Mouse (Mus musculus): ENCODE measurements at regions not wholly inside any gene's neighbourhood (a gene's known extent, or its start where the extent isn't known, plus 50 kb on each side); places are given as distances from the start of the nearest gene placed in this dataset.

- Histone ChIP-seq H3ac (ENCODE audit: control insufficient read depth, insufficient read length, low read depth) (no peak overlapping the region), H3K36me3 (ENCODE audit: control insufficient read depth, insufficient read depth) (no peaks in the 10 kb centered on the region), H3K79me3 (ENCODE audit: low read depth) (no peaks in the 10 kb centered on the region), H3K4me3 (ENCODE audit: insufficient read depth, poor library complexity, severe bottlenecking) (no peak overlapping the region), H3K27me3 (ENCODE audit: control insufficient read depth, insufficient read depth, insufficient read length) (no peaks in the 10 kb centered on the region), H3K79me2 (ENCODE audit: control insufficient read depth, insufficient read depth) (no peaks in the 10 kb centered on the region)
- no peak for TF ChIP-seq MYOD1 (IDR thresholded peaks at IDR 0.05; ENCODE audit: control insufficient read depth, insufficient read length, low read depth)
Observed at GRCm38 (mm10) chr7:37230641-37231347, 532.9 kb downstream of the Tshz3 start.

GRCm38 (mm10) chr7:37240832-37241231 is 532.6 kb downstream of the Zfp536 start:
- TF ChIP-seq CEBPB (IDR thresholded peaks at IDR 0.05; ENCODE audit: low read depth) (no peak), CTCF (IDR thresholded peaks at IDR 0.05; ENCODE audit: control insufficient read depth, insufficient read depth, insufficient read length) (no peak), MYOG (IDR thresholded peaks at IDR 0.05; ENCODE audit: control insufficient read depth, extremely low read depth, insufficient read length) (no peak), FOSL1 (IDR thresholded peaks at IDR 0.05; ENCODE audit: insufficient read depth, low read length, poor library complexity, severe bottlenecking) (no peak), USF1 (IDR thresholded peaks at IDR 0.05; ENCODE audit: low read depth) (no peak), MYOD1 (IDR thresholded peaks at IDR 0.05; ENCODE audit: control insufficient read depth, insufficient read length, low read depth) (no peak), MAX (IDR thresholded peaks at IDR 0.05) (no peak)
- Histone ChIP-seq H3K36me3 (ENCODE audit: control insufficient read depth, insufficient read depth) (no peaks in the 10 kb centered on the region), H3K79me3 (ENCODE audit: low read depth) (no peaks in the 10 kb centered on the region)

GRCm38 (mm10) chr7:37241781-37242180 is 531.7 kb downstream of the Zfp536 start:
- Histone ChIP-seq H3K79me2 (ENCODE audit: control insufficient read depth, insufficient read depth) (no peaks in the 10 kb centered on the region), H3K79me3 (ENCODE audit: low read depth) (no peaks in the 10 kb centered on the region), H3K4me3 (ENCODE audit: insufficient read depth, poor library complexity, severe bottlenecking) (no peak overlapping the region), H3ac (ENCODE audit: control insufficient read depth, insufficient read length, low read depth) (no peak overlapping the region), H3K36me3 (ENCODE audit: control insufficient read depth, insufficient read depth) (no peaks in the 10 kb centered on the region), H3K27me3 (ENCODE audit: control insufficient read depth, insufficient read depth, insufficient read length) (no peaks in the 10 kb centered on the region)
- TF ChIP-seq MYOG (IDR thresholded peaks at IDR 0.05; ENCODE audit: control insufficient read depth, extremely low read depth, insufficient read length) = no peak
- no peak for TF ChIP-seq MYOD1 (IDR thresholded peaks at IDR 0.05; ENCODE audit: control insufficient read depth, insufficient read length, low read depth)
- TF ChIP-seq CEBPB (IDR thresholded peaks at IDR 0.05; ENCODE audit: low read depth) = no peak
- TF ChIP-seq FOSL1 (IDR thresholded peaks at IDR 0.05; ENCODE audit: insufficient read depth, low read length, poor library complexity, severe bottlenecking) = no peak
- no peak for TF ChIP-seq USF1 (IDR thresholded peaks at IDR 0.05; ENCODE audit: low read depth)
- no peak for TF ChIP-seq CTCF (IDR thresholded peaks at IDR 0.05; ENCODE audit: control insufficient read depth, insufficient read depth, insufficient read length)
- TF ChIP-seq MAX (IDR thresholded peaks at IDR 0.05) = no peak

More at GRCm38 (mm10) chr7:37240832-37241231, 532.6 kb downstream of the Zfp536 start:
- no peak overlapping the region for H3ac ChIP-seq (ENCODE audit: control insufficient read depth, insufficient read length, low read depth)
- H3K79me2 ChIP-seq (ENCODE audit: control insufficient read depth, insufficient read depth) = no peaks in the 10 kb centered on the region
- H3K4me3 ChIP-seq (ENCODE audit: insufficient read depth, poor library complexity, severe bottlenecking) = no peak overlapping the region
- H3K27me3 ChIP-seq (ENCODE audit: control insufficient read depth, insufficient read depth, insufficient read length) = no peaks in the 10 kb centered on the region

- TF ChIP-seq FOSL1 (IDR thresholded peaks at IDR 0.05; ENCODE audit: insufficient read depth, low read length, poor library complexity, severe bottlenecking) (no peak), CTCF (IDR thresholded peaks at IDR 0.05; ENCODE audit: control insufficient read depth, insufficient read depth, insufficient read length) (no peak), MYOG (IDR thresholded peaks at IDR 0.05; ENCODE audit: control insufficient read depth, extremely low read depth, insufficient read length) (no peak), CEBPB (IDR thresholded peaks at IDR 0.05; ENCODE audit: low read depth) (no peak), USF1 (IDR thresholded peaks at IDR 0.05; ENCODE audit: low read depth) (no peak), MYOD1 (IDR thresholded peaks at IDR 0.05; ENCODE audit: control insufficient read depth, insufficient read length, low read depth) (no peak), MAX (IDR thresholded peaks at IDR 0.05) (no peak)
- Histone ChIP-seq H3K4me3 (ENCODE audit: insufficient read depth, poor library complexity, severe bottlenecking) (no peak overlapping the region), H3ac (ENCODE audit: control insufficient read depth, insufficient read length, low read depth) (no peak overlapping the region), H3K79me3 (ENCODE audit: low read depth) (no peaks in the 10 kb centered on the region), H3K79me2 (ENCODE audit: control insufficient read depth, insufficient read depth) (no peaks in the 10 kb centered on the region), H3K27me3 (ENCODE audit: control insufficient read depth, insufficient read depth, insufficient read length) (no peaks in the 10 kb centered on the region), H3K36me3 (ENCODE audit: control insufficient read depth, insufficient read depth) (no peaks in the 10 kb centered on the region)
Observed at GRCm38 (mm10) chr7:37242476-37242875, 531.0 kb downstream of the Zfp536 start.

GRCm38 (mm10) chr7:37246156-37246555 is 527.3 kb downstream of the Zfp536 start:
- TF ChIP-seq CEBPB (IDR thresholded peaks at IDR 0.05; ENCODE audit: low read depth) (no peak), MYOD1 (IDR thresholded peaks at IDR 0.05; ENCODE audit: control insufficient read depth, insufficient read length, low read depth) (no peak), FOSL1 (IDR thresholded peaks at IDR 0.05; ENCODE audit: insufficient read depth, low read length, poor library complexity, severe bottlenecking) (no peak), MAX (IDR thresholded peaks at IDR 0.05) (no peak), MYOG (IDR thresholded peaks at IDR 0.05; ENCODE audit: control insufficient read depth, extremely low read depth, insufficient read length) (no peak), CTCF (IDR thresholded peaks at IDR 0.05; ENCODE audit: control insufficient read depth, insufficient read depth, insufficient read length) (no peak), USF1 (IDR thresholded peaks at IDR 0.05; ENCODE audit: low read depth) (no peak)
- Histone ChIP-seq H3ac (ENCODE audit: control insufficient read depth, insufficient read length, low read depth) (no peak overlapping the region), H3K4me3 (ENCODE audit: insufficient read depth, poor library complexity, severe bottlenecking) (no peak overlapping the region), H3K79me3 (ENCODE audit: low read depth) (no peaks in the 10 kb centered on the region), H3K27me3 (ENCODE audit: control insufficient read depth, insufficient read depth, insufficient read length) (no peaks in the 10 kb centered on the region), H3K36me3 (ENCODE audit: control insufficient read depth, insufficient read depth) (no peaks in the 10 kb centered on the region), H3K79me2 (ENCODE audit: control insufficient read depth, insufficient read depth) (no peaks in the 10 kb centered on the region)

- TF ChIP-seq FOSL1 (IDR thresholded peaks at IDR 0.05; ENCODE audit: insufficient read depth, low read length, poor library complexity, severe bottlenecking) = no peak
- TF ChIP-seq CTCF (IDR thresholded peaks at IDR 0.05; ENCODE audit: control insufficient read depth, insufficient read depth, insufficient read length) = no peak
- TF ChIP-seq MYOD1 (IDR thresholded peaks at IDR 0.05; ENCODE audit: control insufficient read depth, insufficient read length, low read depth) = no peak
- no peak for TF ChIP-seq MYOG (IDR thresholded peaks at IDR 0.05; ENCODE audit: control insufficient read depth, extremely low read depth, insufficient read length)
- no peak for TF ChIP-seq CEBPB (IDR thresholded peaks at IDR 0.05; ENCODE audit: low read depth)
- no peak for TF ChIP-seq MAX (IDR thresholded peaks at IDR 0.05)
- no peak for TF ChIP-seq USF1 (IDR thresholded peaks at IDR 0.05; ENCODE audit: low read depth)
- Histone ChIP-seq H3K27me3 (ENCODE audit: control insufficient read depth, insufficient read depth, insufficient read length) (peaks cover 4% of the 10 kb centered on the region), H3K36me3 (ENCODE audit: control insufficient read depth, insufficient read depth) (no peaks in the 10 kb centered on the region), H3ac (ENCODE audit: control insufficient read depth, insufficient read length, low read depth) (no peak overlapping the region), H3K4me3 (ENCODE audit: insufficient read depth, poor library complexity, severe bottlenecking) (no peak overlapping the region), H3K79me2 (ENCODE audit: control insufficient read depth, insufficient read depth) (no peaks in the 10 kb centered on the region), H3K79me3 (ENCODE audit: low read depth) (no peaks in the 10 kb centered on the region)
Observed at GRCm38 (mm10) chr7:37254431-37254830, 519.0 kb downstream of the Zfp536 start.
